9 mouse cellular contexts compared by ENCODE assay signal in the genomic region with DNA sequence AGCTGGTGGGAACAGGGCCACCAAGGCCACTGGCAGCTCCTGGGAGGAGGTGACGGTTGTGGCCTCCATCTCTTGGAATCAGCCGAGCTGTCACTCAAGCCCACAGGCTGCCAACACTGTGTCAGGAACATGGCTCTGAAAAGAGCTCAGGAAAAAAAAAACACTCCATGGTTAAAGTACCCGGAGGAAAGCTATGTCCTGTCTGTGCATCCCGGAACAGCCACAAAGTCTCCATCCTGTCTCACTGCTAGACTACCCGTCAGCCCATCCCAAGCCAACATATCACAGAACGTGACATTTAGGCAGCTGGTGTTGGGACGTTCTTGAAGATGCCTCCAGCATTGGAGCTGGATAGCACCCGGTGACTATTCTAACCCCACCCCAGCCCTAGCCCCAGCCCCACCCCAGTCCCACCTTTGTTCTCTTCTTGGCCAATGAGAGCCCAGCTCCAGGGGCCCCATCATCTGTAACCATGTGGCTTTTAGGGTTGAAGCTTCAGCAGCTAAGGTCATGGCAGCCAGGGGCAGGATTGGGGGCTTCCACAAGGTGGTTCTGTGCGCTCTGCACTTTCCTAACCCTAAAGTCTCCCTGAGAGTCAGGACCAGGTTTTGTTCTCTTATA. TPM values are rescaled to one million over a fixed set of nuclear protein-coding genes. Genes with fewer than 3 reads are reported as not detected.
A peak's percentile ranks its signal among the peaks of the same experiment; 100 is the strongest.
DNase-seq lines count a peak whose midpoint lies in the region; ATAC-seq lines count a peak whose summit lies in the region.
"Had no signal": no experiment of that assay in that cellular context is flagged by ENCODE, and none has a peak within 500 bp of the region (broad histone marks: within the 10 kb centered on the region; RNA-seq: fewer than 3 reads in every experiment).

No protein-coding gene starts in this region.

- peaks cover 17% of the 10 kb centered on the region for H3K36me3 ChIP-seq in hindbrain, embryonic 10.5 days
- H3K36me3 ChIP-seq in hindbrain, embryonic 13.5 days: peaks cover 10% of the 10 kb centered on the region; the same call in 1 of the 2 replicates
- 0 out of 2 replicates have a peak, but pooled peaks cover 3% of the 10 kb centered on the region for H3K36me3 ChIP-seq in kidney, embryonic 16.5 days (ENCODE audit: insufficient read depth, low read length)
- H3K36me3 ChIP-seq in midbrain, embryonic 16.5 days (ENCODE audit: control insufficient read depth, insufficient read depth, low read length): no peaks in the 10 kb centered on the region

- peak overlapping the region; percentile 73 for H3K27ac ChIP-seq in hindbrain, embryonic 10.5 days
- H3K27ac ChIP-seq in hindbrain, embryonic 13.5 days: no peak overlapping the region
- H3K27ac ChIP-seq in kidney, embryonic 16.5 days (ENCODE audit: low read length): peak overlapping the region; percentile 68; the same call in 1 of the 2 replicates
- no peak overlapping the region for H3K27ac ChIP-seq in midbrain, embryonic 16.5 days (ENCODE audit: low read length)
- H3K27ac ChIP-seq: neural tube, embryonic 13.5 days had no signal

- 68% methylated on average over 9 of the region's 9 CpGs for WGBS in hindbrain, embryonic 10.5 days
- WGBS in hindbrain, embryonic 13.5 days: 66% methylated on average over 9 of the region's 9 CpGs
- WGBS in kidney, embryonic 16.5 days: 64% methylated on average over 9 of the region's 9 CpGs
- WGBS in midbrain, embryonic 16.5 days: 71% methylated on average over 9 of the region's 9 CpGs

- H3K4me2 ChIP-seq in hindbrain, embryonic 13.5 days: no peak overlapping the region
- H3K4me2 ChIP-seq in kidney, embryonic 16.5 days (replicated peaks; ENCODE audit: low read depth, low read length): no peak overlapping the region
- H3K4me2 ChIP-seq in midbrain, embryonic 16.5 days (ENCODE audit: low read length): no peak overlapping the region
- H3K4me2 ChIP-seq: neural tube, embryonic 13.5 days had no signal

- peak; percentile 53 for DNase-seq in hindbrain, embryonic 10.5 days (ENCODE audit: low spot score)
- peak; percentile 78 for DNase-seq in R1 (ENCODE audit: low read depth, low spot score)
- DNase-seq in retina, embryonic 14.5 days (ENCODE audit: low spot score): peak; percentile 61
- DNase-seq in urinary bladder, adult 18-20 months (ENCODE audit: low spot score in 2 of 2): no peak
- no peak for DNase-seq in right cerebral cortex, adult 2 months (ENCODE audit: low spot score in 2 of 2)

- H3K9me3 ChIP-seq in hindbrain, embryonic 10.5 days: no peaks in the 10 kb centered on the region
- no peaks in the 10 kb centered on the region for H3K9me3 ChIP-seq in hindbrain, embryonic 13.5 days
- no peaks in the 10 kb centered on the region for H3K9me3 ChIP-seq in kidney, embryonic 16.5 days (ENCODE audit: low read length)
- H3K9me3 ChIP-seq in midbrain, embryonic 16.5 days (replicated peaks; ENCODE audit: control insufficient read depth, low read length, poor library complexity, severe bottlenecking): no peaks in the 10 kb centered on the region
- H3K9me3 ChIP-seq: neural tube, embryonic 13.5 days had no signal

- no peak for ATAC-seq in hindbrain, embryonic 13.5 days (ENCODE audit: low FRiP score)
- no peak for ATAC-seq in kidney, embryonic 16.5 days (ENCODE audit: low FRiP score, low TSS enrichment)
- no peak for ATAC-seq in midbrain, embryonic 16.5 days

- peaks cover 79% of the 10 kb centered on the region for H3K4me1 ChIP-seq in hindbrain, embryonic 10.5 days (replicated peaks)
- peaks cover 41% of the 10 kb centered on the region for H3K4me1 ChIP-seq in hindbrain, embryonic 13.5 days (replicated peaks)
- H3K4me1 ChIP-seq in kidney, embryonic 16.5 days (ENCODE audit: insufficient read depth, low read length): peaks cover 48% of the 10 kb centered on the region
- 0 out of 2 replicates have a peak, but pooled peaks cover 4% of the 10 kb centered on the region for H3K4me1 ChIP-seq in midbrain, embryonic 16.5 days (ENCODE audit: control insufficient read depth, insufficient read depth, low read length)

- H3K9ac ChIP-seq in hindbrain, embryonic 13.5 days: no peak overlapping the region
- H3K9ac ChIP-seq in kidney, embryonic 16.5 days (replicated peaks; ENCODE audit: low read length): no peak overlapping the region
- H3K9ac ChIP-seq in midbrain, embryonic 16.5 days (ENCODE audit: low read depth, low read length): no peak overlapping the region
- H3K9ac ChIP-seq: neural tube, embryonic 13.5 days had no signal

- H3K4me3 ChIP-seq in hindbrain, embryonic 10.5 days: no peak overlapping the region
- H3K4me3 ChIP-seq in hindbrain, embryonic 13.5 days: no peak overlapping the region
- no peak overlapping the region for H3K4me3 ChIP-seq in kidney, embryonic 16.5 days (ENCODE audit: low read length)
- H3K4me3 ChIP-seq in midbrain, embryonic 16.5 days (ENCODE audit: low read depth, low read length): no peak overlapping the region
- H3K4me3 ChIP-seq: neural tube, embryonic 13.5 days had no signal

- H3K27me3 ChIP-seq in hindbrain, embryonic 10.5 days (ENCODE audit: insufficient read depth, poor library complexity, severe bottlenecking): peaks cover 41% of the 10 kb centered on the region
- H3K27me3 ChIP-seq in hindbrain, embryonic 13.5 days: peaks cover 3% of the 10 kb centered on the region; the same call in 1 of the 2 replicates
- no peaks in the 10 kb centered on the region for H3K27me3 ChIP-seq in kidney, embryonic 16.5 days (ENCODE audit: insufficient read depth, low read length)
- no peaks in the 10 kb centered on the region for H3K27me3 ChIP-seq in midbrain, embryonic 16.5 days (ENCODE audit: control insufficient read depth, insufficient read depth, low read depth, low read length)
- H3K27me3 ChIP-seq: neural tube, embryonic 13.5 days had no signal

RNA-seq across cellular contexts. Expression of gene Cdc42ep4, which starts 51.8 kb away (rescaled TPM):
- polyA plus RNA-seq in hindbrain, embryonic 10.5 days (2016; fragmentation: Nextera tagmentation; extraction: Ambion mirVana): 114 and 120 TPM in 2 replicates
- polyA plus RNA-seq in hindbrain, embryonic 13.5 days (2015; fragmentation: Nextera tagmentation; extraction: Ambion mirVana): 73.0 and 73.7 TPM in 2 replicates
- 73.9 and 74.5 TPM in 2 replicates for polyA plus RNA-seq in kidney, embryonic 16.5 days (2015; fragmentation: Nextera tagmentation; extraction: Ambion mirVana)
- 73.2 and 75.0 TPM in 2 replicates for polyA plus RNA-seq in midbrain, embryonic 16.5 days (2015; fragmentation: Nextera tagmentation; extraction: Ambion mirVana)

Comparison
In these comparisons a context has a peak if more than half of its experiments do, and no peak if none do; other contexts are left out.
1. H3K27ac ChIP-seq: peak in hindbrain, embryonic 10.5 days (single experiment) and kidney, embryonic 16.5 days (single experiment); none in hindbrain, embryonic 13.5 days (single experiment) and midbrain, embryonic 16.5 days (single experiment).
2. DNase-seq: peak in hindbrain, embryonic 10.5 days (single experiment), R1 (single experiment) and retina, embryonic 14.5 days (single experiment); none in urinary bladder, adult 18-20 months (0 of 2) and right cerebral cortex, adult 2 months (0 of 2).